Mouse (Mus musculus): ENCODE results near the gene Itgb7. TPM values are rescaled to one million over a fixed set of nuclear protein-coding genes. Genes with fewer than 3 reads are reported as not detected.

Itgb7 gene
- total RNA-seq, 2 experiments from 2014 or later, result 0.98 to 1.0 TPM

GRCm38 (mm10) chr15:102248812-102249191 lies 17.1 kb upstream of the Itgb7 start:
- DNase-seq, result no peak

GRCm38 (mm10) chr15:102248131-102248811 lies 16.5 kb upstream of the Itgb7 start:
- DNase-seq, result no peak

GRCm38 (mm10) chr15:102247252-102248130 lies 15.7 kb upstream of the Itgb7 start:
- DNase-seq, result peak; percentile 80

- peak; percentile 96 for DNase-seq
Observed at GRCm38 (mm10) chr15:102246866-102247251, 15.1 kb upstream of the Itgb7 start.

- DNase-seq, result peak; percentile 75
Observed at GRCm38 (mm10) chr15:102245891-102246741, 14.4 kb upstream of the Itgb7 start.

GRCm38 (mm10) chr15:102245461-102245881 lies 13.7 kb upstream of the Itgb7 start:
- DNase-seq, result no peak

- DNase-seq, result no peak
Observed at GRCm38 (mm10) chr15:102244306-102245191, 12.8 kb upstream of the Itgb7 start.

- DNase-seq, result no peak
Observed at GRCm38 (mm10) chr15:102243229-102244190, 11.8 kb upstream of the Itgb7 start.

GRCm38 (mm10) chr15:102242404-102243228 lies 10.9 kb upstream of the Itgb7 start:
- no peak for DNase-seq

- DNase-seq, result peak; percentile 60
Observed at GRCm38 (mm10) chr15:102240607-102241006, 8.9 kb upstream of the Itgb7 start.

- no peak for DNase-seq
Observed at GRCm38 (mm10) chr15:102239851-102240250, 8.1 kb upstream of the Itgb7 start.

GRCm38 (mm10) chr15:102239260-102239590 lies 7.5 kb upstream of the Itgb7 start:
- DNase-seq, result peak; percentile 88

- DNase-seq, result no peak
Observed at GRCm38 (mm10) chr15:102238543-102239259, 7.0 kb upstream of the Itgb7 start.

GRCm38 (mm10) chr15:102235371-102236027 lies 3.8 kb upstream of the Itgb7 start:
- no peak for DNase-seq

GRCm38 (mm10) chr15:102233896-102234295 lies 2.2 kb upstream of the Itgb7 start:
- no peak for DNase-seq

GRCm38 (mm10) chr15:102232764-102233163 lies 1.0 kb upstream of the Itgb7 start:
- no peak for DNase-seq

- no peak for DNase-seq
Observed at GRCm38 (mm10) chr15:102230408-102231321, 1.1 kb downstream of the Itgb7 start.

Measured in heart, postnatal 4 days (tissue).